Comparison of ENCODE assay signal across 10 mouse cellular contexts in genomic region chr6:146473216-146473955, GRCm38 (mm10). TPM values are rescaled to one million over a fixed set of nuclear protein-coding genes. Genes with fewer than 3 reads are reported as not detected.
DNase-seq lines count a peak whose midpoint lies in the region; ATAC-seq and TF ChIP-seq lines count a peak whose summit lies in the region.
"Had no signal": no experiment of that assay in that cellular context is flagged by ENCODE, and none has a peak within 500 bp of the region (broad histone marks: within the 10 kb centered on the region; RNA-seq: fewer than 3 reads in every experiment).

No protein-coding gene starts in this region.

- no peaks in the 10 kb centered on the region for H3K9me3 ChIP-seq in lung, postnatal 0 days (ENCODE audit: low read length)
- H3K9me3 ChIP-seq: liver, embryonic 12.5 days had no signal

- WGBS in lung, postnatal 0 days: 59% methylated on average over 6 of the region's 6 CpGs

- H3K9ac ChIP-seq in lung, postnatal 0 days (replicated peaks; ENCODE audit: low read depth): no peak overlapping the region
- H3K9ac ChIP-seq: liver, embryonic 12.5 days had no signal

- ATAC-seq in lung, postnatal 0 days: no peak
- ATAC-seq in inflammation-experienced regulatory T-cells, adult 6 months: no peak
- ATAC-seq: liver, embryonic 12.5 days had no signal

- DNase-seq in lung, postnatal 25 days (ENCODE audit: low spot score): peak; percentile 61
- no peak for DNase-seq in lung, postnatal 0 days (ENCODE audit: low spot score)
- DNase-seq in brain, adult 2 months (ENCODE audit: low read depth, low spot score): peak; percentile 18
- DNase-seq in gastrocnemius, postnatal 25 days: peak; percentile 65
- DNase-seq in heart, postnatal 36 days: peak; percentile 23 to 35
- no peak for DNase-seq in left cerebral cortex, postnatal 36 days (ENCODE audit: low spot score in 2 of 2)
- DNase-seq in kidney, postnatal 10 days: no peak

- no peak for TF ChIP-seq EP300 in lung, postnatal 0 days (IDR thresholded peaks at IDR 0.05)

- intact Hi-C loops in heart, postnatal 36 days (cut with DNase I): no loop called here
- intact Hi-C loops in left cerebral cortex, postnatal 36 days (cut with DNase I): no loop called here

- no peak overlapping the region for H3K27ac ChIP-seq in lung, postnatal 0 days (ENCODE audit: low read length)
- H3K27ac ChIP-seq: liver, embryonic 12.5 days had no signal

- H3K4me2 ChIP-seq in lung, postnatal 0 days (replicated peaks; ENCODE audit: low read depth, low read length): no peak overlapping the region
- H3K4me2 ChIP-seq: liver, embryonic 12.5 days had no signal

- no peaks in the 10 kb centered on the region for H3K4me1 ChIP-seq in lung, postnatal 0 days (ENCODE audit: insufficient read depth, low read depth, low read length)

- H3K4me3 ChIP-seq in lung, postnatal 0 days (ENCODE audit: low read depth, low read length): no peak overlapping the region
- H3K4me3 ChIP-seq: erythroblast, embryonic 14.5 days; liver, embryonic 12.5 days had no signal

- H3K27me3 ChIP-seq in lung, postnatal 0 days (replicated peaks; ENCODE audit: insufficient read depth, low read length): no peaks in the 10 kb centered on the region
- H3K27me3 ChIP-seq: liver, embryonic 12.5 days had no signal

- no peaks in the 10 kb centered on the region for H3K36me3 ChIP-seq in lung, postnatal 0 days (ENCODE audit: insufficient read depth, low read length)
- H3K36me3 ChIP-seq: liver, embryonic 12.5 days had no signal

- TF ChIP-seq CTCF in lung, postnatal 0 days (IDR thresholded peaks at IDR 0.05): no peak

RNA-seq across cellular contexts. Expression of gene Itpr2, which starts 28.6 kb away (rescaled TPM):
- polyA plus RNA-seq in lung, postnatal 0 days (2015; fragmentation: Nextera tagmentation; extraction: Ambion mirVana): 15.7 and 23.2 TPM in 2 replicates
- total RNA-seq in gastrocnemius, postnatal 25 days (2021): 1 to 10 TPM; 8.5 to 9.4 TPM
- total RNA-seq in heart, postnatal 36 days (2021): 10 to 100 TPM; 23.3 to 31.0 TPM
- polyA plus RNA-seq in inflammation-experienced regulatory T-cells, adult 6 months (2017; shearing (Covaris generic)): 100 to 1,000 TPM in 1 of 3 experiments, 10 to 100 TPM in 2; 43.2 to 111 (median 94.9) TPM
- total RNA-seq in left cerebral cortex, postnatal 36 days (2021): 10 to 100 TPM; 11.9 to 17.1 TPM

Comparison
In these comparisons a context has a peak if more than half of its experiments do, and no peak if none do; other contexts are left out.
1. DNase-seq: peak in lung, postnatal 25 days (single experiment), brain, adult 2 months (single experiment), gastrocnemius, postnatal 25 days (single experiment) and heart, postnatal 36 days (2 of 2); none in lung, postnatal 0 days (single experiment), left cerebral cortex, postnatal 36 days (0 of 2) and kidney, postnatal 10 days (single experiment).